Mouse (Mus musculus) liver, embryonic 14.5 days (tissue): ENCODE data around the gene Ssh3.

Experiments used
- CTCF ChIP-seq: IDR thresholded peaks from 2 replicates; pipeline ENCODE4 v1.5.1; 2016; ENCODE audit warnings: antibody characterized with exemption, low read depth, control low read depth
- EP300 ChIP-seq: IDR thresholded peaks from 2 replicates; pipeline ENCODE4 v1.6.1; 2016; ENCODE audit warnings: antibody characterized with exemption, low read depth

GRCm38 (mm10) chr19:4230415-4230814, 38.6 kb downstream of the Ssh3 start:
- TF ChIP-seq CTCF (no peak), EP300 (no peak)
